Comparison of ENCODE assay signal across 8 mouse cellular contexts in the genomic region with DNA sequence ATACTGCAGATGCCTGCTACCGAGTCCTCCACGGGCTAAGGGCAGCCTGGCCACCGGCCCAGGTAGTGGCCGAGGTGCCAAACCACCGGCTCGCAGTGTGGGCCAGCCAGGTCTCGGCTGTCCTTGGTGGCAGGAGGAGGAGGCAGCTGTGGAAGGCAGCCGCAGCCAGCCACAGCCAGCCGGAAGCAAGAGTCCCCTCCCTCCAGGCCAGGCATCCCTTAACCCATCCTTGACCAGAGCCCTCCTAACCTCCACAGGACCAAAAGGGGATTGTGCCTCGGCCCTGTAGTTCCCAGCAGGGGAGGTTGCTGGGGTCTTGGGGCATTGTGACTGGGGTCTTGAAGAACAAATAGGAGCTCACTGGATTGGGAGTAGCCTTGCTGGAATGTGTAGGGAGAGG. TPM values are rescaled to one million over a fixed set of nuclear protein-coding genes. Genes with fewer than 3 reads are reported as not detected.
A peak's percentile ranks its signal among the peaks of the same experiment; 100 is the strongest.
DNase-seq lines count a peak whose midpoint lies in the region; ATAC-seq and TF ChIP-seq lines count a peak whose summit lies in the region.

No protein-coding gene starts in this region.

- H3K4me2 ChIP-seq in intestine, postnatal 0 days (replicated peaks; ENCODE audit: low read depth), result peak overlapping the region; percentile 22

- peak overlapping the region; percentile 26; the same call in 1 of the 2 replicates for H3K9ac ChIP-seq in ES-E14 (ENCODE audit: insufficient read depth, low read depth, low read length, poor library complexity, severe bottlenecking)
- no peak overlapping the region for H3K9ac ChIP-seq in intestine, postnatal 0 days (ENCODE audit: low read depth, low read length)

- WGBS in intestine, postnatal 0 days, result 18% methylated on average over 10 of the region's 10 CpGs
- WGBS in lung, adult 2 months, result 3% methylated on average over 10 of the region's 10 CpGs
- WGBS in small intestine, adult 2 months, result 26% methylated on average over 10 of the region's 10 CpGs

- intact Hi-C loops in left cerebral cortex, postnatal 14 days (cut with DNase I), result loop anchor here (5.0 kb wide), 1 partner anchor 38 kb away; the partner anchor contains the start of gene Tle6

- H3K9me3 ChIP-seq in ES-E14 (ENCODE audit: control insufficient read depth, insufficient read depth, low read depth, low read length), result no peaks in the 10 kb centered on the region
- H3K9me3 ChIP-seq in intestine, postnatal 0 days (ENCODE audit: control insufficient read depth), result no peaks in the 10 kb centered on the region

- peak overlapping the region; percentile 18 to 45 for H3K4me3 ChIP-seq in ES-E14 (ENCODE audit: insufficient read depth in 1 of 2, low read depth in 1 of 2, low read length in 2 of 2, poor library complexity in 1 of 2, severe bottlenecking in 1 of 2)
- 0 out of 2 replicates have a peak overlapping the region, but pooled peaks have one; percentile 21 for H3K4me3 ChIP-seq in intestine, postnatal 0 days (ENCODE audit: low read depth, low read length)
- no peak overlapping the region for H3K4me3 ChIP-seq in lung, adult 2 months (replicated peaks; ENCODE audit: extremely low read depth, low read depth, low read length)
- H3K4me3 ChIP-seq in small intestine, adult 2 months (ENCODE audit: low read depth, low read length), result peak overlapping the region; percentile 16

- peak; percentile 48 for DNase-seq in ES-E14 (ENCODE audit: low read depth, low spot score)
- DNase-seq in adrenal gland, postnatal 25 days, result peak; percentile 70
- peak; percentile 65 to 77 for DNase-seq in heart, adult 18-20 months
- DNase-seq in lung, adult 2 months, result peak; percentile 60
- no peak for DNase-seq in urinary bladder, postnatal 25 days (ENCODE audit: low spot score)
- no peak for DNase-seq in left cerebral cortex, postnatal 14 days (ENCODE audit: low spot score in 2 of 2)

- no peak for TF ChIP-seq CTCF in intestine, postnatal 0 days (IDR thresholded peaks at IDR 0.05; ENCODE audit: low read depth)
- no peak for TF ChIP-seq CTCF in lung, adult 2 months (IDR thresholded peaks at IDR 0.05; ENCODE audit: insufficient read depth, low read length)
- no peak for TF ChIP-seq CTCF in small intestine, adult 2 months (IDR thresholded peaks at IDR 0.05; ENCODE audit: extremely low read depth, insufficient read length, insufficient replicate concordance, low read depth, low read length)

- in situ Hi-C loops in ES-E14 (cut with MboI; ENCODE audit: low sequenced_read_pairs in 2 of 2, unreplicated experiment in 2 of 2), result no loop called here

- no peak for ATAC-seq in intestine, postnatal 0 days

- H3K4me1 ChIP-seq in ES-E14 (ENCODE audit: control insufficient read depth in 2 of 2, insufficient read depth in 2 of 2, low read length in 2 of 2, poor library complexity in 1 of 2), result peaks cover 8 to 40% of the 10 kb centered on the region in 2 experiments; a peak in 3 of 4 replicates
- H3K4me1 ChIP-seq in intestine, postnatal 0 days (replicated peaks; ENCODE audit: control insufficient read depth, insufficient read depth, low read length), result peaks cover 6% of the 10 kb centered on the region; the same call in 1 of the 2 replicates
- peaks cover 24% of the 10 kb centered on the region for H3K4me1 ChIP-seq in lung, adult 2 months (ENCODE audit: control insufficient read depth, insufficient read depth, low read length)
- H3K4me1 ChIP-seq in small intestine, adult 2 months (ENCODE audit: control insufficient read depth, insufficient read depth, insufficient read length, low read length), result peaks cover 26% of the 10 kb centered on the region

- H3K27ac ChIP-seq in ES-E14 (ENCODE audit: insufficient read depth, low read depth, low read length, poor library complexity, severe bottlenecking), result no peak overlapping the region
- no peak overlapping the region for H3K27ac ChIP-seq in intestine, postnatal 0 days (ENCODE audit: low read depth, low read length)
- H3K27ac ChIP-seq in small intestine, adult 2 months (ENCODE audit: insufficient read depth, low read depth, low read length), result no peak overlapping the region

- H3K36me3 ChIP-seq in ES-E14 (ENCODE audit: control insufficient read depth, insufficient read depth, low read length, poor library complexity, severe bottlenecking), result peaks cover 6% of the 10 kb centered on the region
- peaks cover 38% of the 10 kb centered on the region for H3K36me3 ChIP-seq in intestine, postnatal 0 days (ENCODE audit: control insufficient read depth, insufficient read depth)
- H3K36me3 ChIP-seq in small intestine, adult 2 months (ENCODE audit: control insufficient read depth, insufficient read depth, low read length), result peaks cover 45% of the 10 kb centered on the region

- TF ChIP-seq POLR2A in lung, adult 2 months (IDR thresholded peaks at IDR 0.05; ENCODE audit: borderline replicate concordance, extremely low read depth, low read depth, low read length), result no peak
- no peak for TF ChIP-seq POLR2A in small intestine, adult 2 months (IDR thresholded peaks at IDR 0.05; ENCODE audit: low read depth, low read length)

- no peaks in the 10 kb centered on the region for H3K27me3 ChIP-seq in intestine, postnatal 0 days (replicated peaks; ENCODE audit: control insufficient read depth, insufficient read depth, low read length)
- H3K27me3 ChIP-seq in small intestine, adult 2 months (ENCODE audit: control insufficient read depth, insufficient read depth, low read length), result no peaks in the 10 kb centered on the region

TF ChIP-seq in ES-E14, 5 proteins besides CTCF, POLR2A, EP300 and RAD21:
- no peak for TF ChIP-seq ZNF384 (IDR thresholded peaks at IDR 0.05; ENCODE audit: low read depth, low read length)
- TF ChIP-seq ZC3H11A (IDR thresholded peaks at IDR 0.05; ENCODE audit: borderline replicate concordance, low read depth, low read length), result no peak
- TF ChIP-seq MAFK (IDR thresholded peaks at IDR 0.05; ENCODE audit: insufficient read depth, low read depth, low read length), result no peak
- no peak for TF ChIP-seq CHD2 (IDR thresholded peaks at IDR 0.05; ENCODE audit: low read depth, low read length)
- TF ChIP-seq HCFC1 (IDR thresholded peaks at IDR 0.05; ENCODE audit: borderline replicate concordance, insufficient read depth, low read length), result no peak
TF ChIP-seq in ES-E14: peak in this region for 0.

RNA-seq across cellular contexts. Expression of gene Aes, which starts 4.9 kb away (rescaled TPM):
- 102 and 145 TPM in 2 replicates for total RNA-seq in ES-E14 (2012; rRNA removed)
- 983 and 1,070 TPM in 2 replicates for total RNA-seq in adrenal gland, postnatal 25 days (2021)
- total RNA-seq in heart, adult 18-20 months (2021), result 1,000 to 10,000 TPM; 1,011 to 1,083 TPM
- 528 and 536 TPM in 2 replicates for polyA plus RNA-seq in intestine, postnatal 0 days (2015; fragmentation: Nextera tagmentation; extraction: Ambion mirVana)
- polyA plus RNA-seq in lung, adult 2 months (2012; rRNA removed), result 1,275 and 1,423 TPM in 2 replicates
- 1,054 and 3,003 TPM in 2 replicates for polyA plus RNA-seq in small intestine, adult 2 months (2012; rRNA removed)
- total RNA-seq in left cerebral cortex, postnatal 14 days (2021), result 100 to 1,000 TPM; 573 to 615 TPM

RNA-seq across cellular contexts. Expression of gene Tle2, which starts 10.1 kb away (rescaled TPM):
- 2.4 and 2.6 TPM in 2 replicates for total RNA-seq in ES-E14 (2012; rRNA removed)
- 52.8 and 67.8 TPM in 2 replicates for total RNA-seq in adrenal gland, postnatal 25 days (2021)
- total RNA-seq in heart, adult 18-20 months (2021), result 1 to 10 TPM; 4.7 to 7.1 TPM
- polyA plus RNA-seq in intestine, postnatal 0 days (2015; fragmentation: Nextera tagmentation; extraction: Ambion mirVana), result 3.0 and 5.2 TPM in 2 replicates
- 164 and 218 TPM in 2 replicates for polyA plus RNA-seq in lung, adult 2 months (2012; rRNA removed)
- 17.8 and 20.4 TPM in 2 replicates for polyA plus RNA-seq in small intestine, adult 2 months (2012; rRNA removed)
- total RNA-seq in left cerebral cortex, postnatal 14 days (2021), result 10 to 100 TPM; 14.1 to 15.9 TPM

RNA-seq across cellular contexts. Expression of gene Gna11, which starts 19.2 kb away (rescaled TPM):
- 52.1 and 53.4 TPM in 2 replicates for total RNA-seq in ES-E14 (2012; rRNA removed)
- 76.8 and 77.9 TPM in 2 replicates for total RNA-seq in adrenal gland, postnatal 25 days (2021)
- total RNA-seq in heart, adult 18-20 months (2021), result 10 to 100 TPM; 47.8 to 49.8 TPM
- 188 and 195 TPM in 2 replicates for polyA plus RNA-seq in intestine, postnatal 0 days (2015; fragmentation: Nextera tagmentation; extraction: Ambion mirVana)
- polyA plus RNA-seq in lung, adult 2 months (2012; rRNA removed), result 114 and 117 TPM in 2 replicates
- 318 and 828 TPM in 2 replicates for polyA plus RNA-seq in small intestine, adult 2 months (2012; rRNA removed)
- total RNA-seq in left cerebral cortex, postnatal 14 days (2021), result 100 to 1,000 TPM; 102 to 109 TPM

RNA-seq across cellular contexts. Expression of gene Tle6, which starts 36.7 kb away (rescaled TPM):
- total RNA-seq in ES-E14 (2012; rRNA removed), result 17.7 and 22.0 TPM in 2 replicates
- 26.4 and 37.4 TPM in 2 replicates for total RNA-seq in adrenal gland, postnatal 25 days (2021)
- total RNA-seq in heart, adult 18-20 months (2021), result 10 to 100 TPM in 1 of 2 experiments, 1 to 10 TPM in 1; 7.9 to 11.1 TPM
- 3.9 and 4.2 TPM in 2 replicates for polyA plus RNA-seq in intestine, postnatal 0 days (2015; fragmentation: Nextera tagmentation; extraction: Ambion mirVana)
- polyA plus RNA-seq in lung, adult 2 months (2012; rRNA removed), result 33.3 and 41.6 TPM in 2 replicates
- polyA plus RNA-seq in small intestine, adult 2 months (2012; rRNA removed), result 7.3 and 34.4 TPM in 2 replicates
- total RNA-seq in left cerebral cortex, postnatal 14 days (2021), result 1 to 10 TPM; 1.3 to 2.7 TPM

RNA-seq across cellular contexts. Expression of gene Gna15, which starts 40.2 kb away (rescaled TPM):
- 11.8 and 16.6 TPM in 2 replicates for total RNA-seq in ES-E14 (2012; rRNA removed)
- total RNA-seq in adrenal gland, postnatal 25 days (2021), result 0.61 TPM in 1 of 2 replicates, not detected in the other
- total RNA-seq in heart, adult 18-20 months (2021), result 1 to 10 TPM; 1.4 to 1.5 TPM
- 0.64 and 0.78 TPM in 2 replicates for polyA plus RNA-seq in intestine, postnatal 0 days (2015; fragmentation: Nextera tagmentation; extraction: Ambion mirVana)
- polyA plus RNA-seq in lung, adult 2 months (2012; rRNA removed), result 8.5 and 9.5 TPM in 2 replicates
- 1.5 and 3.0 TPM in 2 replicates for polyA plus RNA-seq in small intestine, adult 2 months (2012; rRNA removed)
- total RNA-seq in left cerebral cortex, postnatal 14 days (2021), result 1 to 10 TPM; 2.2 to 3.2 TPM

Comparison
In these comparisons a context has a peak if more than half of its experiments do, and no peak if none do; other contexts are left out.
1. DNase-seq: peak in ES-E14 (single experiment), adrenal gland, postnatal 25 days (single experiment), heart, adult 18-20 months (2 of 2) and lung, adult 2 months (single experiment); none in urinary bladder, postnatal 25 days (single experiment) and left cerebral cortex, postnatal 14 days (0 of 2).